Mouse (Mus musculus) gastrocnemius, adult 8-10 months (tissue): ENCODE measurements around the gene Alg9. TPM values are rescaled to one million over a fixed set of nuclear protein-coding genes. Genes with fewer than 3 reads are reported as not detected.

Source experiments
- DNase-seq, 2 experiments: peaks; one replicate each; pipeline ENCODE4 v3.0.0; 2022; ENCODE audit warnings: low spot score in 2 of 2
- total RNA-seq, 4 experiments: library from RNA; stranded (reverse); gene quantifications; 2 replicates each; pipeline ENCODE4 v1.2.4; 2022

Gene Alg9
- total RNA-seq, 4 experiments from 2014 or later, result 8.0 to 11.0 (median 9.3) TPM

GRCm38 (mm10) chr9:50753947-50754346 is 20.9 kb upstream of the Alg9 start:
- no peak for DNase-seq

GRCm38 (mm10) chr9:50756711-50757110 is 18.1 kb upstream of the Alg9 start:
- DNase-seq, result no peak

- DNase-seq, result no peak
Measured at GRCm38 (mm10) chr9:50761520-50762243, 13.1 kb upstream of the Alg9 start.

GRCm38 (mm10) chr9:50763331-50763730 is 11.5 kb upstream of the Alg9 start:
- no peak for DNase-seq

GRCm38 (mm10) chr9:50767531-50768106 is 7.2 kb upstream of the Alg9 start:
- no peak for DNase-seq

GRCm38 (mm10) chr9:50768107-50769002 is 6.5 kb upstream of the Alg9 start, which contains the start of gene Fdxacb1:
Fdxacb1 (plus strand) TSS chr9:50768236.
- DNase-seq, result peak; percentile 95 to 96

- no peak for DNase-seq
Measured at GRCm38 (mm10) chr9:50770011-50770410, 4.8 kb upstream of the Alg9 start.

- no peak for DNase-seq
Measured at GRCm38 (mm10) chr9:50774026-50774462, 775 bp upstream of the Alg9 start.

- no peak for DNase-seq
Measured at GRCm38 (mm10) chr9:50775662-50776126, 875 bp downstream of the Alg9 start.

- DNase-seq, result no peak
Measured at GRCm38 (mm10) chr9:50776162-50776760, 1.4 kb downstream of the Alg9 start.

- no peak for DNase-seq
Measured at GRCm38 (mm10) chr9:50782155-50782554, 7.3 kb downstream of the Alg9 start.

- no peak for DNase-seq
Measured at GRCm38 (mm10) chr9:50795266-50795665, 20.4 kb downstream of the Alg9 start.

GRCm38 (mm10) chr9:50796776-50797175 is 22.0 kb downstream of the Alg9 start:
- DNase-seq, result no peak

GRCm38 (mm10) chr9:50797641-50798040 is 22.8 kb downstream of the Alg9 start:
- no peak for DNase-seq

GRCm38 (mm10) chr9:50798368-50798767 is 23.5 kb downstream of the Alg9 start:
- DNase-seq, result no peak

- DNase-seq, result peak in 1 of 2 experiments; percentile 14
Measured at GRCm38 (mm10) chr9:50800985-50801384, 26.2 kb downstream of the Alg9 start.

- no peak for DNase-seq
Measured at GRCm38 (mm10) chr9:50803055-50803671, 28.3 kb downstream of the Alg9 start.

GRCm38 (mm10) chr9:50808471-50808870 is 33.7 kb downstream of the Alg9 start:
- DNase-seq, result no peak

- peak; percentile 27 to 59 for DNase-seq
Measured at GRCm38 (mm10) chr9:50809146-50809545, 34.3 kb downstream of the Alg9 start.

- DNase-seq, result no peak
Measured at GRCm38 (mm10) chr9:50811187-50811586, 36.4 kb downstream of the Alg9 start.

- DNase-seq, result no peak
Measured at GRCm38 (mm10) chr9:50811746-50812145, 36.9 kb downstream of the Alg9 start.
